Mouse (Mus musculus): ENCODE data around the gene Anxa9. TPM values are rescaled to one million over a fixed set of nuclear protein-coding genes. Genes with fewer than 3 reads are reported as not detected.
A peak's percentile ranks its signal among the peaks of the same experiment; 100 is the strongest.
"Not testable (repeated sequence)": the region's sequence is repeated elsewhere in the genome, so short reads cannot be mapped to it uniquely, and the experiment has no call there.

Gene Anxa9
- 0.66 TPM in 1 of 2 replicates, not detected in the other for polyA plus RNA-seq (2012; ENCODE audit: insufficient read depth, low replicate concordance)

- H3K27me3 ChIP-seq (replicated peaks) = no peaks in the 10 kb centered on the region
- H3K9me3 ChIP-seq = no peaks in the 10 kb centered on the region
- peak within 1 kb of the TSS; percentile 40 for H3K4me3 ChIP-seq (replicated peaks)
- no peak for TF ChIP-seq GATA1 (IDR thresholded peaks at IDR 0.05; ENCODE audit: borderline replicate concordance, low read length)
- no peak for TF ChIP-seq FLI1 (IDR thresholded peaks at IDR 0.05; ENCODE audit: low read length)
- H3K4me1 ChIP-seq = peaks cover 63% of the 10 kb centered on the region
- peaks cover 42% of the 10 kb centered on the region for H3K36me3 ChIP-seq (replicated peaks; ENCODE audit: low read length)
These were observed at the start of gene Anxa9 for GRCm38 (mm10) chr3:95307100-95307499. Gene Anxa9 (minus strand): TSS chr3:95307176.

GRCm38 (mm10) chr3:95355911-95356544 lies 49.1 kb upstream of the Anxa9 start:
- Histone ChIP-seq H3K36me3 (replicated peaks; ENCODE audit: low read length) (peaks cover 34% of the 10 kb centered on the region), H3K4me1 (peaks cover 19% of the 10 kb centered on the region), H3K9me3 (peaks cover 19% of the 10 kb centered on the region)
- H3K27me3 ChIP-seq (replicated peaks); H3K4me3 ChIP-seq (replicated peaks): not testable (repeated sequence)

GRCm38 (mm10) chr3:95349491-95349890 lies 42.5 kb upstream of the Anxa9 start:
- Histone ChIP-seq H3K4me1 (no peaks in the 10 kb centered on the region; the same call in 1 of the 2 replicates), H3K36me3 (replicated peaks; ENCODE audit: low read length) (peaks cover 82% of the 10 kb centered on the region), H3K27me3 (replicated peaks) (no peaks in the 10 kb centered on the region), H3K9me3 (no peaks in the 10 kb centered on the region), H3K4me3 (replicated peaks) (no peak overlapping the region)
- no peak for TF ChIP-seq FLI1 (IDR thresholded peaks at IDR 0.05; ENCODE audit: low read length)
- TF ChIP-seq GATA1 (IDR thresholded peaks at IDR 0.05; ENCODE audit: borderline replicate concordance, low read length) = no peak

GRCm38 (mm10) chr3:95348343-95348742 lies 41.4 kb upstream of the Anxa9 start:
- H3K36me3 ChIP-seq (replicated peaks; ENCODE audit: low read length) = peaks cover 80% of the 10 kb centered on the region
- not testable (repeated sequence) for H3K27me3 ChIP-seq (replicated peaks); H3K9me3 ChIP-seq

GRCm38 (mm10) chr3:95346454-95346853 lies 39.5 kb upstream of the Anxa9 start:
- no peak overlapping the region for H3K4me3 ChIP-seq (replicated peaks)
- H3K9me3 ChIP-seq = no peaks in the 10 kb centered on the region
- no peaks in the 10 kb centered on the region for H3K4me1 ChIP-seq
- no peak for TF ChIP-seq FLI1 (IDR thresholded peaks at IDR 0.05; ENCODE audit: low read length)
- no peak for TF ChIP-seq GATA1 (IDR thresholded peaks at IDR 0.05; ENCODE audit: borderline replicate concordance, low read length)
- H3K36me3 ChIP-seq (replicated peaks; ENCODE audit: low read length) = peaks cover 81% of the 10 kb centered on the region
- no peaks in the 10 kb centered on the region for H3K27me3 ChIP-seq (replicated peaks)

More at GRCm38 (mm10) chr3:95348343-95348742, 41.4 kb upstream of the Anxa9 start:
- H3K4me1 ChIP-seq; H3K4me3 ChIP-seq (replicated peaks): not testable (repeated sequence)

GRCm38 (mm10) chr3:95343356-95344000 lies 36.5 kb upstream of the Anxa9 start:
- H3K4me1 ChIP-seq, H3K9me3 ChIP-seq: not testable (repeated sequence)
- H3K36me3 ChIP-seq (replicated peaks; ENCODE audit: low read length) = peaks cover 90% of the 10 kb centered on the region

GRCm38 (mm10) chr3:95338251-95338650 lies 31.3 kb upstream of the Anxa9 start:
- no peak overlapping the region for H3K4me3 ChIP-seq (replicated peaks)
- H3K36me3 ChIP-seq (replicated peaks; ENCODE audit: low read length) = peaks cover 98% of the 10 kb centered on the region
- H3K27me3 ChIP-seq (replicated peaks) = no peaks in the 10 kb centered on the region
- no peaks in the 10 kb centered on the region for H3K9me3 ChIP-seq
- peaks cover 5% of the 10 kb centered on the region; the same call in 1 of the 2 replicates for H3K4me1 ChIP-seq
- no peak for TF ChIP-seq GATA1 (IDR thresholded peaks at IDR 0.05; ENCODE audit: borderline replicate concordance, low read length)
- no peak for TF ChIP-seq FLI1 (IDR thresholded peaks at IDR 0.05; ENCODE audit: low read length)

More at GRCm38 (mm10) chr3:95343356-95344000, 36.5 kb upstream of the Anxa9 start:
- H3K4me3 ChIP-seq (replicated peaks); H3K27me3 ChIP-seq (replicated peaks): not testable (repeated sequence)

GRCm38 (mm10) chr3:95337345-95337744 lies 30.4 kb upstream of the Anxa9 start:
- no peak overlapping the region for H3K4me3 ChIP-seq (replicated peaks)
- peaks cover 98% of the 10 kb centered on the region for H3K36me3 ChIP-seq (replicated peaks; ENCODE audit: low read length)
- no peaks in the 10 kb centered on the region for H3K9me3 ChIP-seq
- no peaks in the 10 kb centered on the region for H3K27me3 ChIP-seq (replicated peaks)
- TF ChIP-seq FLI1 (IDR thresholded peaks at IDR 0.05; ENCODE audit: low read length) = no peak
- TF ChIP-seq GATA1 (IDR thresholded peaks at IDR 0.05; ENCODE audit: borderline replicate concordance, low read length) = no peak
- peaks cover 5% of the 10 kb centered on the region; the same call in 1 of the 2 replicates for H3K4me1 ChIP-seq

- H3K4me3 ChIP-seq (replicated peaks) = no peak overlapping the region
- H3K27me3 ChIP-seq (replicated peaks) = no peaks in the 10 kb centered on the region
- H3K36me3 ChIP-seq (replicated peaks; ENCODE audit: low read length) = peaks cover 97% of the 10 kb centered on the region
- H3K4me1 ChIP-seq = peaks cover 5% of the 10 kb centered on the region; the same call in 1 of the 2 replicates
- no peaks in the 10 kb centered on the region for H3K9me3 ChIP-seq
- no peak for TF ChIP-seq GATA1 (IDR thresholded peaks at IDR 0.05; ENCODE audit: borderline replicate concordance, low read length)
- no peak for TF ChIP-seq FLI1 (IDR thresholded peaks at IDR 0.05; ENCODE audit: low read length)
These were observed 24.6 kb upstream of the Anxa9 start for GRCm38 (mm10) chr3:95331528-95331927.

GRCm38 (mm10) chr3:95328803-95329404 lies 21.9 kb upstream of the Anxa9 start:
- TF ChIP-seq FLI1 (IDR thresholded peaks at IDR 0.05; ENCODE audit: low read length) = no peak
- Histone ChIP-seq H3K9me3 (no peaks in the 10 kb centered on the region), H3K4me1 (peaks cover 15% of the 10 kb centered on the region)

More at GRCm38 (mm10) chr3:95328803-95329404, 21.9 kb upstream of the Anxa9 start:
- Histone ChIP-seq H3K27me3 (replicated peaks) (no peaks in the 10 kb centered on the region), H3K4me3 (replicated peaks) (no peak overlapping the region), H3K36me3 (replicated peaks; ENCODE audit: low read length) (peaks cover 98% of the 10 kb centered on the region)
